Mouse (Mus musculus) myocyte (in vitro differentiated cells): Measurements from ENCODE around the gene Rer1.

ENCODE experiments used
- CEBPB ChIP-seq: IDR thresholded peaks from 2 replicates; pipeline ENCODE4 v1.6.1; 2011; ENCODE audit warnings: mild to moderate bottlenecking, moderate library complexity; ENCODE audit not compliant: poor library complexity, insufficient read depth, severe bottlenecking
- E2F4 ChIP-seq: IDR thresholded peaks from one replicate; pipeline ENCODE4 v1.6.1; 2011; ENCODE audit warnings: mild to moderate bottlenecking, control low read depth, moderate library complexity; ENCODE audit not compliant: insufficient read depth
- MAX ChIP-seq: IDR thresholded peaks from one replicate; pipeline ENCODE4 v1.6.1; 2011; ENCODE audit warnings: low read depth, mild to moderate bottlenecking, control low read depth
- POLR2A ChIP-seq: IDR thresholded peaks from one replicate; pipeline ENCODE4 v1.6.1; 2011; ENCODE audit warnings: low read depth, mild to moderate bottlenecking, control low read depth, moderate library complexity; ENCODE audit not compliant: insufficient read length
- USF1 ChIP-seq: IDR thresholded peaks from one replicate; pipeline ENCODE4 v1.6.1; 2011; ENCODE audit warnings: low read depth, mild to moderate bottlenecking, control low read depth, moderate library complexity

DNA sequence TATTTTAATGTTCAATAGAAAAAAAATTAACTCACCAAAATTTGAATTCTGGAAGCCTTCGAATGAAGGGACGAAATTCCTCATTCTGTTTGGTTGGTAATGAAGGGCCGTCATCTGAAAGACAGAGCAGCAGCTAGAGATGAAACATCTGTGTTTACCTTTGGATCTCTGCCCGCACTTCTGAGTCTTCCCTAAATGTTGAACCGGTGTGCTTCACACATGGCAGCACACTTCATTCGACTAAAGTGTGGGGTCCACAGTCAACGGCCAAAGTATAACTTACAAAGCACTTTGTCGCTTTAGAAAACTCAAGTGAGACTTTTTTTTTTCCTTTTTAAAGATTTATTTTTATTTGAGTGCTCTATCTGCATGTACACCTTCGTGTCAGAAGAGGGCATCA lies 9.5 kb downstream of the Rer1 start:
- TF ChIP-seq POLR2A (no peak), E2F4 (no peak), CEBPB (no peak), USF1 (no peak), MAX (no peak)
